Mouse (Mus musculus) urinary bladder, postnatal 36 days (tissue): ENCODE measurements at regions not wholly inside any gene's neighbourhood (a gene's known extent, or its start where the extent isn't known, plus 50 kb on each side); places are given as distances from the start of the nearest gene placed in this dataset.

Experiments
- DNase-seq, 2 experiments: peaks; one replicate each; pipeline ENCODE4 v3.0.0; 2022; ENCODE audit warnings: low spot score in 2 of 2, mixed read lengths in 1 of 2

DNA sequence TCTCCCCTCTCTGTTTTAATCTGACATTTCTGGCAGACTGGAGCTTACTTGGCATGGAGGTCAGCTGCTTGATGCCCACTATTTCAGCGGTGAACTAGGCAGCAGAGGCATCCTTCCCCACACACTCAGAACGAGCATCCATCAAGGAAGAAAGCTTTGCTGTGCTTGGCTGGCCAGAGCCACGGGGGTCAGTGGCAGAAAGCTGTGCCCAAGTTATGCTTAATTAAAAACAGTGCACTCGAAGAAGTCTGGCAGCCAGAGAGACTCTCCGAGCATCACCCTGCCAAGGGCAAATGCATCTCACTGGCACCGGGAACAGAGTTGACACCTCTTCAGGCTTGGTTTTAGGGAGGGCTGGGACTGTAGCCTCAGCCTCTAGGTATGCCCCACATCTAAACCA lies 168.3 kb downstream of the Gm45692 start:
- no peak for DNase-seq

DNA sequence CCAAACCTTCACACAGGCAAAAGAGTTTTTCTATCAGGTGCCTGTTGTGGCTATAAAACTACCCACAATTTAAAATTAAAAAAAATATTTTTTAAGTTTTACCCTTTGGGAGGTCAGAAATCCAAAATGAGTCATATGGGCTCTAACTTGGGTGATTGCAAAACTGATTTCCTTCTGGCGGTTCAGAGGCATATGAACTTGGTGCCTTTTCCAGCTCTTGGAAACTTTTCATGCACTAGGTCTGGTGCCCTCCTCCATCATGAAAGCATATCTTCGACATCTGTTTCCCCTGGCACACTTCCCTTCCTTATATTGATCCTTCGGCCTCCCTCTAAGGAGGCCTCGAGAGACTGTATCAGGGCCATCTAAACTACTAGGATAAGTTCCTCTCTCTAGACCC lies 168.8 kb downstream of the Gm45692 start:
- DNase-seq: no peak

DNA sequence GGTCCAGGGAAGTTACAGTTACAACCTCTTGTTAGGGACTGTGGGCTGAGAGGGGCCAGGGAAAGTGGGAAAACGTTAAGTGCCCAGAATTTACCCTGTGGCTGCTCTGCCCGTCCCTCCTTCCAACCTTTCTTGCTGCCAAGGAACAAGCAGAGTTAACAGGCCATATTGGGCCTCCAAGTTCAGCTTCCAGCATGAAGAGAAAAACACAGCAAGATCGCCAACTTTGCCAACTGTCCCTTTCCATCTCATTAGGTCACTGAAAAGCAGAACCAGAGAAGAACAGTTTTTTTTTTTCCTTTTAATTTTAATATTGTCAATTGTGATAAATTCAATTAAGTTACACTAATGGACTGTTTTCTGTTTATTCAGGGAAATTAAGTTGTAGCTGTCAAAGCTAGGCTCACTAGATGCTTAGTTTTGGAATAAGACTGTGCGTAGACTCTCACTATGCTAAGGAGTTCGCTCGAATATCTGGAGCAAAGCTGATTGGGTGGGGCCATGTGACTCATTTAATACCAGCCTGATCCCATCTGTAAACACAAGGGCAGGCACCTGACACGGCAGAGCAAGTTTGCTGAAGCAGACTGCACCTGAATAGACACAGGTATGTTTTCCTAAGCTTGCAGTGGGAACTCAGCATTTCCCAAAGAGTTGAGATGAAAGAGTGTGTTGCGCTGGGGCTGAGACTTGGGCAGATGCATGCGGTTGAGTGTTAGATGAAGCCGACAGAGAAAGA lies 178.9 kb downstream of the Gm45692 start:
- DNase-seq: peak in 1 of 2 experiments; percentile 22

DNA sequence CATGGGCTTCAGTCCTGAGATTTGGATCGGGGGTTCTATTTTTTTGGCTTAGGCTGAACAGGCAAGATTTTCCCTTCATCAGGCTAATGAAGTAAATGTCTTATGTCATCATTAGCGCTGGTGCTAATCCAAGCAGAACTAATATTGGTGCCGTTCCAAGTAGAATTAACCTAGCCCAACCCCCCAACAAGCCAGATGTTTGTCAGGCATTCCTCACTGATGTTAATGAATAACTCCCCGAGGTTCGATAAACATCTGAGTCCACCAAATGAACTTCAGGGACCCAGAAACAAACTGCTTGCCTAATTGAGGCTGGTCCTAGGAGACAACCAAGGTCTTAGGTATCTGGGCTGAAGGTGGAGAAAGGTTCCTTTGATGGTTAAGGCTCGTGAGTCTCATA lies 180.9 kb downstream of the Gm45692 start:
- no peak for DNase-seq

DNA sequence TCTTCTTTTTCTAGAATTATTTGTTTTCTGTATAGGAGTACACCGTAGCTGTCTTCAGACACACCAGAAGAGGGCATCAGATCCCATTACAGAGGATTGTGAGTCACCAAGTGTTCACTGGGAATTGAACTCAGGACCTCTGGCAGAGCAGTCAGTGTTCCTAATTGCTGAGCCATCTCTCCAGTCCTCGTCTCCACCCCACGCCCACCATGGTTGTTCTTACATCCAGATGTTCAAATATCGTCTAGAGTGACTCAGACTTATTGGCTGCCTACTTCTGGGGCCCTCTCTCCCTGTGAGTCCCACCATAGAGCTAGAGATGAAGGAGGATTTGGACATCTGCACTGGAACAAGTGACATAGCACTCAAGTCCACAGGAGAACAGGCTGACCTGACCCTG lies 182.6 kb downstream of the Gm45692 start:
- DNase-seq: no peak

DNA sequence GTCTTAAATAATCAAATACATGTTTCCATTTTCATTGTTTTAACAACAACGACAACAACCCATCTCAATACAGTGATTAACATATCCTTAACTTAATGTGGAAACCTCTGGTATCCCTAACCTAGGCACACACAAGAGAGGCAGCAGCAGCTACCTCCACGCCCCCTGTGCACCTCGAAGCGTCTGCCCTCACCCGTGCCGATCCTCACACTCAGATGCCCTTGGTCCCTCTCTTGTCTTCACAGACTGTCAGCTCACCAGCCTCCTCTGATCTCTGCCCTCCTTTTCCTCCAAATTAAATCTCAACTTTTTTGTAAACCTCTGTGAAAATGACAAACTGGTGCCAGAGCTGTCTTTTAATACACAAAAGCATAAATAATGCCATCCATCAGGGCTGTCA lies 185.2 kb downstream of the Gm45692 start:
- DNase-seq: no peak

DNA sequence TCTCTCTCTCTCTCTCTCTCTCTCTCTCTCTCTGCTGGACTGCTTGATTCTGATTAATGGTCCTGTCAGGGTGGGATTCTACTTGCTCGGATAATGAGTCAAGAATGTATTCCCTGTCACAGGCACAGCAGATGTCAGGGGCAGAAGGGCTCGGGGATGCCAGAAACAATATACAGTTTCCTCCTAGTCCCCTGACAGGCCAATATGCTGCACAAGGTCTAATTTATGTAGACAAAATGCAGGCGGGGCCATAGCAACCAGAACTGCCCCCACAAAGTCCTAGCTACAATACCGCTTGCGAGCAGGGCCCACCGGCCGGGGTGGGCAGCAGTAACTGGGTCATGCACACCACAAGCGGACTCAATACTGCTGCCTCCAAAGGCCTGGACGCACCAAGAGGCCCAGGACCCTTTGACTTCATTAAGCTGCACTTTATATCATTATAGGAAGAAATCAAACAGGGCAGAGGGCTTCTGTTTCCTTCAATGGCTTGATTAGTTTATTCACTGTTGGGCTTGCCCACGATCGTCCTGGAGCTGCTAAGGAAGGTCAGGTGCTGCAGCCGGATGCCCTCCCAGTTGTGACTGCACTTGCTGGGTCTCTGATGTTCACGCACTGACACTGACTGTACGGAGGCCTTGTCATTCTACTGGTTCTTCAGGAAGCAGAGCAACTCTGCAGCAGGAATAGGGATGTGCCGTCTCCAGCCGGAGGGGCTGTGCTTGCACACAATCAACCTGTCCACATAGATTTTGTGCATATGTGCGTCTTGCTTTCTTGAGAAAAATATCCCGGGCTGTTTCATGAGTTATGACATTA lies 185.9 kb downstream of the Gm45692 start:
- no peak for DNase-seq

DNA sequence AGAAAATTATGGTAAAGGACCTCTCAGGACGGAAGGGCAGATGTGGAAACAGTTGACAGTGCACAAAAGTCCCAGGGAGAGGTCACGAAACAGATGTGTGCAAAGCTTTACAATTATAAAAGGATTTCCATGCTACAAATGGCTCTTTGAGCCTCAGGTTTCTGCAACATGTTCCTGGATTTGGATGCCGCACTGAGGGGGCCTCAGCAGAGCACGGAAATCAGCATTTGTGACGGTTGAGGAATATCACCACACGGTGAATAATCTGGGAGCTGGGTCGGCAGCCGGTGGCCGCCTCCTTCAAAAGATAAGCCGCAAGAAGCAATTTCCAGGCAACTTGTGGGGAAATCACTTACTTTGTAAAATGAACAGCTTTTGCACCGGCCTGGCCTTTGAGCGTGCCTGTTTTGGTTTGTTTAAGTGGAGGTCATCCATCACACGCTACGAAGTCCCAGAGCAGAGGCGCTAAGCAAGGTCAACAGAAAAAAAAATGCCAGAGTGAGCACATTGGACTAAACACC lies 188.8 kb downstream of the Gm45692 start:
- no peak for DNase-seq

DNA sequence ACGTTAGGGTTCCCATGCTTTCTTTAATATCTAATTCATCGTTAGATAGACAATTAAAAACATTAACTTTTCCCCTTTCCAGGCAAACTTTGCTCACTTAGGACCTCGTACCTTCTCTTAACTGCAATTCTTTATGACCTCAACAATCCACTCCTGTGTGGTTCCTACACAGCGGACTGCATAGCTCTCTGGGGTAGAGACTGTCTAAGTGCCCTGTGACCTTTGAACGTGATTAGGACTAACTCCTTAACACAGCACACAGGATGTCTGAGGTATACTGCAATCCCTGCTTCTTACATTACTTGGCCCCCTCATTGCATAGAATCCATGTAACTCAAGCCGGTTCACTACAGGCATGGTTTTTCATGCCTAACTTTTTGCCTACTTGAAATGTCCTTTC lies 190.4 kb downstream of the Gm45692 start:
- DNase-seq: no peak

DNA sequence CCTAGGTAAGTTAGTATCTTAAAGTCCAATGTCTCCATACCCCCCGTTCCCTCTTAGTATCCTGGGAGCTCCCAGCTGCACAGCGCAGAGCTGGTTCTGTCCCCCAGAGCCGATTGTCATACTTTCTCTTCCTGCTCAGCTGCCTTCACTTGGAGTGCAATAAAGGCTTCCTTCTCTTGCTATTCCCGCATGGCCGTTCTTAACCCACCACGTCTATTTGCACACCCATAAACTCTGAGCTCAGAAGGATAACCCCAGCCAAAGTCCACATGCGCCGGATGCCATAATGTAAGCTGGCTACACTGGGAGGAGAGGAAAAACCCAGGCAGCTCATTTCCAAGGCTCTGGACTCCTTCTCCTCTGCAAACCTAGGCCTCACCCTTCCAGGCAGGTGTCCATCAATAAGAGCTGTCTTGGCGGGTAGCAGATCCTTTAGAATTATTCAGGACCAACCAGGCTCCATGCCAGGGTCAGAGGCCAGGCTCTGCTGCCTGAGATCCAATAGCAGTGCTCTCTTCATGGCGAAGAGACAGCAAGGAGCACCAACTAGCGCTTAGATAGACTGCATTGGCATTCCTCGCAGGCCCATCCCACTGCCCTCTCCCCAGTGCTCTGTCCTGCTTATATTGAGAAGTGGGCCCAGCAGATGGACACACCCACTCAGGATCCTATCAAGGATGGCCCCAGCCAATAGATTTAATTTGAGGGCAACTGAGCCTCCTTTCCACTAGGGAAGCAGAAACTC lies 204.4 kb downstream of the Gm45692 start:
- DNase-seq: no peak

DNA sequence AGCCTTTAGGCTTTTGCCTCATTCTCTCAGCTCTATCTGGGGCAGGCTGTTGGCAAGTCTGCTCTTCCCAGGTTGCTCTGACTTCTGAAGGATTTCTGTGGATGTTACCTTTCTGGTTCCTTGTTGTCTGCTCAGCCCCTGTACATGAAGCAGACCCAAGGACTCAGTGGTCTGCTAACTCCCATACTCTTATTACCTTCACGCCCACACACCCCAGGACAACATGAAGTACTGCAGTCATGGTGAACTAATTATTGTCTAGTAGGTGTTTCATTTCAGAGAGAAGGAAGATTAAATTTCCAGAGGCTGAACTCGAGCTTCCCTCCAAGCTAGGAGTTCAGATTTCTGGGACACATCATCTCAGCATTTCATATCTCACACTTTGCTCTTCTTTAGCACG lies 205.3 kb downstream of the Gm45692 start:
- no peak for DNase-seq

DNA sequence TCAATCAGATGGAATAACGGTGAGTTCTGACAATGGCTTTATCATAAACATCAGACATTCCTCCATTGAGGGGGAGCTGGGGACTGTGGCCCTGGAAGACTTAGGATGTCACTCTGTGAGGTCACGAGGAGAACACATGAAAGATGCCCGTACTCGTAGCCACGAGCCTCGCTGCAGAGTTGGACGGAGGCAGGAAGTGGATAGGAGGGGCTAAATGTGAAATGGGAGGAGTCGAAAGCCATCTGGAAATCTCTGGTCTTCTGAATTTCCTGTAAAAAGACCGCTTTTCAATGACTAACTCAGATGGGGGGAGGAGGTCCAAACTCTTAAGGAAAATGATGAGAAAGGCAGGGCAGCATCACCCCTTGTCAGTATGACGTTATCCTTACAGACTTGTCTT lies 210.5 kb downstream of the Gm45692 start:
- no peak for DNase-seq

DNA sequence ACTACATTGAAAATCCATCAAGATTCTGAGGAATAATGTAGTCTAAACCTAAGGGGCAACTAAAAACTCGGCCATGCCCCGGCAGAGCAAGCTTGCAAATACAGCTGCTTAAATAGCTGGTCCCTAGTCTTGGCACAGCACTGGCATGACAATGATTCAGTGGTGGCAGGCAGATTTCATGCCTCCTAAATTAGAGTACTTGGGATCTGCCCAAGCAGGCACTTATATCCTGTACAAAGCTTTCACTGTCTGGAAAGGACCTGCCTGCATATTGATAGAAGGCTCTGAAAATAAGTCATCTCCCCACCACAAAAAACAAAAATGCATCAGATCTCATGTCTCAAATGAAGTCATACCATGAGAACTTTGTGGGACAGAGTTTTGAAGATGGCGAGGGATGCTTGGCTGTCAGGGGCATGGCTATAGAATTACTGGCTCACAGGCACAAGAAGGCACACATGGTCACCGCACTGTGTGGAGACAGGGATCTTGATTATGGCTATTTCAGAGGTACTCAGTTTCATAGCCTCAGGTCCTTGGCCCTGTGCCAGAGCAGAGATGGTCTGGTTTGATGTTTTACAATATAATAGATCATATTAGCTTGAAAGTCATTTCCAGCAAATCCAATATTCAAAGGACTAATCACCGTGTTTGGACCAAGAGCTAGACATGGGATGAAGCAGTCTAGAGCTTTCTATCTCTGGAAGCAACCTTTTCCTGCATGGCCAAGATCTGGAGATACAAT lies 217.7 kb downstream of the Gm45692 start:
- no peak for DNase-seq

DNA sequence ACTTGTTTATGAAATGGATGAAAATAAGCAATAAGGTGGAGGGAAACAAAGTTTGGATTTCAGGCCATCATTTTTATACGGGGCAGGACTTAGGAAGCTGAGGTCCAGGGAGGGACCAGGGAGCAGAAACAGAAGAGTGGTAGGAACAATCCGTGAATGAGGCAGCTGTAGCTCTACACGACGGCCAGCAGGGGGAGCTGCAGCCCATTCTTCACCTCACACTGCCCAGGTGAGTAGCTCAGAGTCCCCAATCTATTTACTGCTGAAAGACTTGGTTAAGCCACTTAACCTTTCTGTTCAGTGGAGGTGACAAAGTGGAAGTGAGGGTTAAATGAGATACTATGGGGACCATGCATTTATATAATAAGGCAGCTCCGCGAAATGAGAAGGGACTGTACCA lies 225.7 kb downstream of the Gm45692 start:
- peak; percentile 44 to 69 for DNase-seq

DNA sequence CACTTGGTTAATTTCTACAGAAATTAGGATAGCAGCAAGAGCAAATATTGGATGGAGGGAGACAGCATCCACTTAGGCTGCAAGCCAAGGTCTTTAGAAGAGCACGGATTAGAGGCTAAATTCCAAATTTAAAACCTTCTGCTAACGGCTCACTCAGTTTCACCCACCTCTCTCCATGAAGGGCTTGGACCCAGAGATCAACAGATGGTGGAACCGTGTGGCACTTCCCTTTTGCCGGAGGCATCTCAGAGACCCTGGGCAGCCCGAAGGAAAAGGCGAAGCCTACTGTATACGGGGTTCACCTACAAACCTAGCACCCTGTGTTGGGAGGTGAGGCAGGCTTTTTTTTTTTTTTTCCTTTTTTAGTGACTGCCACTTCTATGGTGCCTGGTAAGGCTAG lies 229.9 kb downstream of the Gm45692 start:
- DNase-seq: no peak

DNA sequence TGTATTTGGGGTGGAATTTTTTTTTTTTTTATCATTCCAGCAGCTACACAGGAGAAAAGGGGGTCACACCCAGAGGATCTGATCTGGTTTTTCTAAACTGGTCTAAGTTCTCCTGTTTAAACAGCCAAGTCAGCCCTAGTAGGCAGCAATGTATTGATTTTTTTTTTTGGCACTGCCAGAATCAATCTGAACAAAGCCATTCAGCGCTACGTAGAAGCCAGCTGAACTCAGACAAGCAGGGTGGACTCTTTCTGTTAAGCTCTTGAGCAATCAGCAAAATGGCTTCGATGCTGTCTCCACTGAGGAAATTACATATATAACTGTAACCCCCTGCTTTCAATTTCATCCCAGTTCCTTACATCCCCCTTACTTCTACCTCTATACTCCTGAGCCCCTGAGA lies 230.5 kb downstream of the Gm45692 start:
- no peak for DNase-seq

DNA sequence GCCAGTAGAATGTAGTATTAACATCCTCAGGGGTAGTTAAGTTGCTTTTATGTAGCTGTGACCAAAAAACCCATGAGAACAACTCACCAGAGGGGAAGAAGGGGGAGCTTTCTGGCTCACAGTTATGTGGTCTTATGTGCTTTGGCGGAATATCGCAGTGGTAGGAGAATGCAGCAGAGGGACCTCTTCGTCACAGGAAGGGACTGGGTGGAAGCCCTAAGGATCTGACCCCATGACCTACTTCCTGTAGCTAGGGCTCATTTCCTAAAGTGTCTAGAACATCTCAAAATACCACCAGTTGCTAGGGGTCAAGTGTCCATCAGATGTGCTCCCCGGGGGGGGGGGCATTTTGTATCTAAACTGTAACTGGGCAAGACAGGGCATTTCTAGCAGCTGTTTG lies 231.3 kb downstream of the Gm45692 start:
- no peak for DNase-seq

DNA sequence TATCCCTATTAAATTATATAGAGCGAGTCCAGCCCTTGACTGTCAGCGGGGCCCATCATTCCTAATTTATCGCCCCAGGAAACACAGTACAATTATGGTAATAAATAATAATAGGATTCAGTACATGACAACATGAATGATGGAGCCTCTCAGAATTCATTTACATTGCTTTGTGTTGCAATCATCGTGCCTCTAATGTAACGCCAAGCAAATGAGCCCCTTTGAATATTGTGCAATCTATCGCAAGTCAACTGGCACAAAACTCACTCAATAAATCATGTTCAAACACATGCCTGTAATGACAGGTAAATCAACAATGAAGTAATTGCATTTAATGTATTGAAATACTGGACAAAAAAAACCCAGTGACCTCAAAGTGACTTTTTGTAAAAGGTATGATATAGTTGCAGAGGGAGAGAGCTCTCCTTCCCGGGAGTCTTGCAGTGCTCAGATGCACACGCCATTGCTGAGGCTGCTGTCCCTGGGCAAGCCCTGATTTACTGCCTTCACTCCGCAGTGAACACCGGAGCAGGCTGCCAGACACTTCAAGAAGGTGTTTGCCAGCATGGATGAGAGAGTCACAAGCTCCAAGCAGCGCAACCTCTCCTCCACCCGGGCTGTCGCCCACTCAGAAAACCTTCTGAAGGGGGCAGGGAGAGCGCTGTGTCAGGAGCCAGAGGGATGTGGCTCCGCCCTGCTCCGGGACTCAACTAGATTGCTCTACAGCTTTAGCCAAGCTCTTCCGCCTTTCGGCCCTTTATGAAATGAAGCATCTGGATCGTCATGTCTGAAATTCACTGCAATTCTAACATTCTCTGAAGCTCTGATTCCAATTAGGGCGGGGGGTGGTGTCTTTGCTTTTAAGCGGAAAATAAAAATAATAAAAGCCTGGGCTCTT lies 232.6 kb downstream of the Gm45692 start:
- DNase-seq: peak; percentile 23 to 62

DNA sequence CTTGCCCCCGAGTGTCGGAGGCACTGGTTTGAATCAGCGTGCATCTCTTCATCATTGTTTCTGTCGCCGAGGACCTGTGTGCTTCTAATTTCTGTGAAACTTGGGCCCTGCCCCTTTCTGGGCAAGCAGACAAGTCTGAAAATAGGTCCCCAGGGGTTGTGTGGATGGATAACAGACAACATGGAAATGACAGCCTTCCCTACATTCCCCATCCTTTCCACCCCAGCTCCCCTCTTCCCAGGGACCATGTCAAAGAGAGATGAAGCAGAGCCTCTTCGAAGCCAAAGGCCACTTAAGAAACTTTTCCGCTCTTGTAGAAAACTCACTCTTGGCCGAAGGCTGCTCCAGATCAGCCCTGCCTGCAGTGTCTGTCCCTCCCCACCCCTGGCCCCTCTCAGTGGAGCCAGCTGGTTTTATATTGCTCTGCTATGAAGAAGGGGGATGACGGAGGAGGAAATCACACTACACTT lies 233.2 kb downstream of the Gm45692 start:
- peak; percentile 35 to 74 for DNase-seq

DNA sequence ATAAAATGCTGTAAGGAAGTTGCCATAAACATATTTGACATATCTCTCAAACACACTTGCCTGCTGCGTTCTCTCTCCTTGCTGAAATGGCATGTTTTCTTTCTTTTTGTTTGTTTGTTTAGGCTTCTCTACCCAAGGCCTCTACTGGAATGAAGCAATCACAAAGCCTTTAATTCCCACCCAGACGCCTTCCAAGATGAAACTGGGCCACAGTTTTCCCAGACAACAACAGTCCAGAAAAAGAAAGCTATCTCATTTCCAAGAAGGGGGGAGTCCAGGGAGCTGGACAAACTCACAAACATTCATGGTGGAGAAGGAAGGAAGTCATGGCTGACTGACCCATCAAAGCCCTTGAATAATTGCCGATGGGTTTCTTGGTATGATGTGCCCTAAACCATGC lies 234.1 kb downstream of the Gm45692 start:
- peak; percentile 10 to 29 for DNase-seq
